Mouse (Mus musculus): ENCODE results near the gene Gm20820. TPM values are rescaled to one million over a fixed set of nuclear protein-coding genes. Genes with fewer than 3 reads are reported as not detected.

Gene Gm20820
- polyA plus RNA-seq (2015; fragmentation: Nextera tagmentation; extraction: Ambion mirVana), result not detected in 2 replicates

DNA sequence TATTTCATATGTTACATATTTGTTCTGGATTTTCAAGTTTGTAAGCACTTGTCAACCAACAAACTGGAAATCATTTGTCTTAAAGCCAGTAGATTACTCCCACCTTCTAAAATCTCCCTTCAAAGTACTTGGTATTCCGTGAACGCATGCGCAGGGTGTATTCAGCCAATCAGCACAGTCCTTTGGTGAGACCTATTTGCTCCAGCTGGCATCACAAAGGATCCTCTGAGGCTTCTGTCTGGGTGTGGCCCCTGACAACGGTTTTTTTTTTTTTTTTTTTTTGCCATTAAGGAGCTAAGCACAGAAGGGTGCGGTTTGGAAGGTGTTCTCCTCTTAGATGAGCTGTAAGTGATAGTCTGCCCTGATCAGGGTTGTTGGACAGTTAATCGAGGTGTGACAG lies at the start of gene Gm20820:
Gm20820 (plus strand) TSS at position 301 of the 400 bp plus-strand sequence.

